Mouse (Mus musculus): Measurements from ENCODE around the gene Aldh6a1. TPM values are rescaled to one million over a fixed set of nuclear protein-coding genes. Genes with fewer than 3 reads are reported as not detected.
A peak's percentile ranks its signal among the peaks of the same experiment; 100 is the strongest.

The Aldh6a1 gene
- polyA plus RNA-seq (2012; rRNA removed): 76.3 and 78.6 TPM in 2 replicates

- peak; percentile 90 for DNase-seq (ENCODE audit: low spot score)
Observed at GRCm38 (mm10) chr12:84450718-84451646, at the start of gene Aldh6a1, which contains the start of gene Lin52. TSS of gene Aldh6a1 (minus strand) at chr12:84451004. TSS of gene Lin52 (plus strand) at chr12:84451422.

DNA sequence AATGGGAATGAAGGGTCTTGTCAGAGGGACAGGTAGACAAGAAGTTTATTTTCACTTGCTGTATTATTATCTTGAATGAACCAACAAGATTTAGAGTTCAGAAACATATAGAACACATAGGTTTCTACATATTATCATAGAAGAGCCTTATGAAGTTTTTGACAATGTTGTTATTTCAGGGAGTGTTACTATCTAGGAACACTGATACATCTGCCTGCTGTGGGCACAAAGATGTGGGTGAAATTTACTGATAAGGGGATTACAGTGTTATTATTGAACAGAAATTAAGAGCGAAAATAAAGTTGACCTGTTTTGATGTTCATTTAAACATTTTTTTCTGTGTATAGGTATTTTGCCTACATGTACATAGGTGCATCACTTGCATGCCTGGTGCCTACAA is 46.0 kb upstream of the Aldh6a1 start:
- no peak for DNase-seq (ENCODE audit: low spot score)

GRCm38 (mm10) chr12:84487324-84488056 is 36.7 kb upstream of the Aldh6a1 start:
- no peak for DNase-seq (ENCODE audit: low spot score)

GRCm38 (mm10) chr12:84482778-84483585 is 32.2 kb upstream of the Aldh6a1 start:
- no peak for DNase-seq (ENCODE audit: low spot score)

DNA sequence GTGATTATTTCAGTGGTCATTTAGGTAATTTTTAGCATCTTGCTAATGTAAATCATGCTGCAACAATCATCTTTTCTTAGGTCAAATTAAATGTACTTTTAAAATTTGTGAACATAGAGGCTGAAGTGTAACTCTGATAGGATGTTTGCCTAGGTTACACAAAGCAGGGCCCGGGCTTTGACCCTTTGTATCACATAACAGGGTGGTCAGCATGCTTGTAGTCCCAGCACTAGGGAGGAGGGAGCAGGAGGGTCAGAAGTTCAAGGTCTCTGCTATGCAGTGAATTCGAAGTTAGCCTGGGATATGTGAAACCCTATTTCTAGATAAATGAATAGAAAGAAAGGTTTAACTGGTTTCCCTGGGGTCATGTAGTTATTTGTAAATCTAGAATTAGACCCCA is 30.4 kb upstream of the Aldh6a1 start:
- DNase-seq (ENCODE audit: low spot score): no peak

GRCm38 (mm10) chr12:84478937-84479336 is 28.1 kb upstream of the Aldh6a1 start:
- DNase-seq (ENCODE audit: low spot score): no peak

DNA sequence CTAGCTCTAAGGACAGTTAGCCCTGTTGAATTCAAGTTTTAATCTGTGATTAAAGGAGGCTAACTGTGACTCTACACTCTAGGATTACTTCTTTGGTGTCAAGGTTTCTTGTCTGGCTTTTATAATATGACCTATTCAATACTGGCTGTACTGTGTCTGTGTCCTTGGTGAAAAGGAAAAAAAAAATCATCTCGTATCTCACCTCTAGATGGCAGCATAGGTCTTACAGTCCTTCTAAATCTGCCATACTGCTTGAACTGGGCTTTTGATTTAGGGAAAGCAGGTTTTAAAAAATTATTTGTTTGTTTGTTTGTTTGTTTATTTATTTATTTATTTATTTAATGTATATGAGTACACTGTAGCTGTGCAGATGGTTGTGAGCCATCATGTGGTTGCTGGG is 17.9 kb upstream of the Aldh6a1 start:
- DNase-seq (ENCODE audit: low spot score): no peak

DNA sequence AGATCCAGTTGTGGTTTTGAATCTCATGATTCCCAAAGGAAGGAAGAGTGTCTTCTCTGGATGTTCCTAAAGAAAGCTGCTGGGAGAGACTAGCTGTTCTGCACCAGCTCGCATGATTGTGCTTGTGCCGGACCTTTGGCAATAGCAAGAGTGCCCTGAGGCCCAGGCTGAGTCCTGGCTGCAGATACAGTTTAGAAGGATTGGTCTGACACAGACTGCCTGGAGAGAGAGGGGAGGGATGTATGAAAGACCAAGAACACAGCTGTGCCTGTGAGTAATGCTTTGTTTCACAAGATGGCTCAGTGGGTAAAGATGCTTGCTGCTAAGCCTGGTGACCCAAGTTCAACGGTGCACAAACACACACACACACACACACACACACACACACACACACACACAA is 12.1 kb upstream of the Aldh6a1 start:
- no peak for DNase-seq (ENCODE audit: low spot score)

DNA sequence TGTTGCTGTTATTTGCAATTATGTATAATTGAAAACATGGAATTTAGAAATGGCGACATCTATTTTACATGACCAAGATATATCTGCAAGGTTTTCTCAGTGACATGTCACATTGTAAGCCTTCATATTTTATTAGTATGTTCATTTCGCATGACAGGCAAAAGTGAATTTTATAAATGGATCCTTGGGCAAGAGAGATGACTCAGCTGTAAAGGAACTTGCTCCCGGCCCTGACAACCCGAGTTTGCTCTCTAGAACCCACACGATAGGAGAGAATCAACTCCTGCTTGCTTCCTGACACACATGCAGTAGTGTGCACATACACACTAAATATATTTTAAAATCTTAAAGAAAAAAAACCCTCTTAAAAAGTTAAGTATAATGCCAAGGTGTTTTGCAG is 10.6 kb upstream of the Aldh6a1 start:
- no peak for DNase-seq (ENCODE audit: low spot score)

DNA sequence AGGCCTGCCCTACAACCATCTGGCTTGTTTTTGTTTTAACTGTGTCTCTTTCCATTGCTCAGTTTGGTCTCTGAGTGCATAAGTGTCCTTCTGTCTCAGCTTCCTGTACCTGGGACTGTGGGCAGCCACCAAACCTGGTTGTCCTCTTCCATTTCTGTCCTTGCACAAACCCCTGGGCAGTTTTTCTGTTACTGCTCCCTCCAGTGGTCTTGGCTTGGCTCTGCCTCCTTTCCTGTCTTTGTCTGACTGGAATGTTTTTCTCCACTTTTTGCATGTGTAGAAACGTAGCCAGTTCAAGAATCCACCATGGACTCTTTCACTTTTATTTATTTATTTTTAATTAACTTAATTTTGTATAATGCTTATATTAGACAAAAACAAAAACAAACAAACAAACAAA is 9.0 kb upstream of the Aldh6a1 start:
- DNase-seq (ENCODE audit: low spot score): no peak

GRCm38 (mm10) chr12:84456911-84457310 is 6.1 kb upstream of the Aldh6a1 start:
- no peak for DNase-seq (ENCODE audit: low spot score)

DNA sequence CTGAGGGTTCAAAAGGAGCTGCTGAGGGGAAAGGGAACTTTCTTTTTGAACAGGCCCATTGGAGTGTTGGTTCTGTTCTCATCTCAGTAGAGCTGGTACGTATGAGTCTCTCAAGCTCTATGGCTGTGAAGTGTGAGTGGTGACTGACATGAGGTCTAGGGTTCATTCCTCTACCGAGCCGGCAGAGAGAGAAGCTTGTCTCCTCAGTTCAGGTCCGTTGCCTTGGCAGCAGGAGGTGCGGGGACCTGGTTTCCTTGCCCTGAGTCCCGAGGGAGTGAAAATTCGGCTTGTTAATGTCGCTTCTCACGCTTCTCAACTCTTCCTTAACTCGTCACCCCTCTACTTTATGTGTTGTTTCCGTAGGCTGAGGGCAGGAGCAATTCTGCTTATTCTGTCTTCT is 997 bp upstream of the Aldh6a1 start:
- no peak for DNase-seq (ENCODE audit: low spot score)

- no peak for DNase-seq (ENCODE audit: low spot score)
Observed at GRCm38 (mm10) chr12:84450351-84450717, 470 bp downstream of the Aldh6a1 start.

- no peak for DNase-seq (ENCODE audit: low spot score)
Observed at GRCm38 (mm10) chr12:84449887-84450286, 917 bp downstream of the Aldh6a1 start.

GRCm38 (mm10) chr12:84448181-84448580 is 2.6 kb downstream of the Aldh6a1 start:
- no peak for DNase-seq (ENCODE audit: low spot score)

DNA sequence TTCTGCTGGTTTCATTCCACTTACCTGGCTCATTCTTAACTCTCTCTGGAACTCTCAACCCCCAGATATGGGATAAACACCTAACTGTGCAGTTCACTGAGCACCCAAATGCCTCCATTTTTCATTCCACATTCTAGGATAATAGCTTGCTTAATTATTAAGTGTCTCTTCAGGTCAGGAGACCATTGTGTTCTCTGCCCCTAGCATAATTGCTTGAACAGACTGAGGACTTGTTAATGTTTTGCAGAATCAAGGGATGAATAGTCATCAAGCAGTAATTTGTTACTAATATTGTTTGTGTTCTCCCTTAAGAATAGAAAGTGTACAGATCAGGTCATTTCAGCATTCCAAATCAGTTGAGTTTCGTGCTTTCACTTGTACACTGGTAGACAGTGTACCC is 3.4 kb downstream of the Aldh6a1 start:
- DNase-seq (ENCODE audit: low spot score): no peak

GRCm38 (mm10) chr12:84442526-84442925 is 8.3 kb downstream of the Aldh6a1 start:
- DNase-seq (ENCODE audit: low spot score): no peak

DNA sequence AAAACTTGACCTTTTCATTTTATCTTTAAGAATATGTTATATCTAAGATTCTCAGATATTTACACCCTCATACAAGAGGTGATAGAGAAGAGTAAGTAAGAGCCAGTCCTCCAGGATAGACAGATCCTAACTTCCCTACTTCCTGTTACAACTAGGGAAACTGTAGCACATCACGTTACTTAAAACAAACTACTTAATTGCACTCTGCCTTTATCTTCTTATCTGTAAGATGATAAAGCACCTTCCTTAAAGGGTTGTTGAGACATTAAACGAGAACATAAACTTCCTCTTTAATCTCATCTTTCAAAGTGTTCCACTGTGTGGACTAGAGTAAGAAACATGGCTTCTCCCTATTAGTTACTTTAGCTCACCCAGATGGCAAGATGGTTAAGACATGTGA is 12.1 kb downstream of the Aldh6a1 start:
- no peak for DNase-seq (ENCODE audit: low spot score)

DNA sequence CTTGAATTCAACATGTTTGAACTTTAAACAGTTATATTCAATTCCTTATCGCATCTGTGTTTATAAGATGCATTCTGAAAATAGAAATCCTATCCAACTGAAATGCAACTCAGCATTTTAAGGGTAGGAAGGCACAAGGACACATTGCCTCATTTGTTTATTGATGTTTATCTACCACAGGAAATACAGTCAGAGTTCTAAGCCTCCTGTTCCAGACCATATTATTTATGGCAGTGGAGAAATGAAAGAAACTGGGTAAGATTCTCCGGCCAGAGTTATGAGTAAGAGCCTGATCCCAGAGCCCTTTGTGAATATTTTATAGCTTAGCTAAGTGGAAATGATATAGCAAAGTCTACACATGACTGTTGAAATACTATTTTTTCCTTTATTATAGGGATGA is 21.0 kb downstream of the Aldh6a1 start:
- no peak for DNase-seq (ENCODE audit: low spot score)

GRCm38 (mm10) chr12:84423990-84424389 is 26.8 kb downstream of the Aldh6a1 start:
- DNase-seq (ENCODE audit: low spot score): no peak

DNA sequence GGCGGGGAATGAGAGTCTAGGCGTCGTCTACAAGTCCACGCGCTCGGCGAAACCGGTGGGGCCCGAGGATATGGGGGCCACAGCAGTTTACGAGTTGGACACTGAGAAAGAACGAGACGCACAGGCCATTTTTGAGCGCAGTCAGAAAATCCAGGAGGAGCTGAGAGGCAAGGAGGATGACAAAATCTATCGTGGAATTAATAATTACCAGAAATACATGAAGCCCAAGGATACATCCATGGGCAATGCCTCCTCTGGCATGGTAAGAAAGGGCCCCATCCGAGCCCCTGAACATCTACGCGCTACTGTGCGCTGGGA is 33.2 kb downstream of the Aldh6a1 start:
- DNase-seq (ENCODE audit: low spot score): no peak
